Mouse (Mus musculus): ENCODE measurements around the gene Rbm24.

Rbm24 gene

GRCm38 (mm10) chr13:46418141-46418601 lies at the start of gene Rbm24:
Gene Rbm24 (plus strand): TSS chr13:46418434.
- DNase-seq, result peak; percentile 87

- no peak for DNase-seq
These were observed 45.4 kb upstream of the Rbm24 start for GRCm38 (mm10) chr13:46372884-46373283.

GRCm38 (mm10) chr13:46375371-46375770 lies 42.9 kb upstream of the Rbm24 start:
- no peak for DNase-seq

- no peak for DNase-seq
These were observed 30.8 kb upstream of the Rbm24 start for GRCm38 (mm10) chr13:46387396-46387795.

- no peak for DNase-seq
These were observed 26.6 kb upstream of the Rbm24 start for GRCm38 (mm10) chr13:46391654-46392053.

GRCm38 (mm10) chr13:46392893-46393292 lies 25.3 kb upstream of the Rbm24 start:
- no peak for DNase-seq

- no peak for DNase-seq
These were observed 24.3 kb upstream of the Rbm24 start for GRCm38 (mm10) chr13:46393936-46394335.

- DNase-seq, result no peak
These were observed 21.0 kb upstream of the Rbm24 start for GRCm38 (mm10) chr13:46397235-46397634.

GRCm38 (mm10) chr13:46407151-46407550 lies 11.1 kb upstream of the Rbm24 start:
- DNase-seq, result no peak

- no peak for DNase-seq
These were observed 6.0 kb upstream of the Rbm24 start for GRCm38 (mm10) chr13:46412247-46412646.

GRCm38 (mm10) chr13:46413588-46413987 lies 4.6 kb upstream of the Rbm24 start:
- DNase-seq, result no peak

- no peak for DNase-seq
These were observed 4.2 kb upstream of the Rbm24 start for GRCm38 (mm10) chr13:46414050-46414449.

GRCm38 (mm10) chr13:46416021-46416420 lies 2.2 kb upstream of the Rbm24 start:
- no peak for DNase-seq

GRCm38 (mm10) chr13:46417594-46417993 lies 640 bp upstream of the Rbm24 start:
- no peak for DNase-seq

GRCm38 (mm10) chr13:46418731-46419545 lies 704 bp downstream of the Rbm24 start:
- peak; percentile 58 for DNase-seq

GRCm38 (mm10) chr13:46419648-46420047 lies 1.4 kb downstream of the Rbm24 start:
- DNase-seq, result peak; percentile 34

GRCm38 (mm10) chr13:46420095-46420494 lies 1.9 kb downstream of the Rbm24 start:
- DNase-seq, result peak; percentile 22

GRCm38 (mm10) chr13:46423805-46424204 lies 5.6 kb downstream of the Rbm24 start:
- no peak for DNase-seq

- no peak for DNase-seq
These were observed 6.1 kb downstream of the Rbm24 start for GRCm38 (mm10) chr13:46424376-46424775.

- DNase-seq, result no peak
These were observed 8.5 kb downstream of the Rbm24 start for GRCm38 (mm10) chr13:46426651-46427269.

- peak; percentile 30 for DNase-seq
These were observed 10.7 kb downstream of the Rbm24 start for GRCm38 (mm10) chr13:46428964-46429363.

GRCm38 (mm10) chr13:46429866-46430265 lies 11.6 kb downstream of the Rbm24 start:
- no peak for DNase-seq

- peak; percentile 63 for DNase-seq
These were observed 15.8 kb downstream of the Rbm24 start for GRCm38 (mm10) chr13:46433880-46434560.

GRCm38 (mm10) chr13:46438960-46439359 lies 20.7 kb downstream of the Rbm24 start:
- no peak for DNase-seq

All from embryo, embryonic 11 days (tissue).